Mouse (Mus musculus) spleen, adult 2 months (tissue): ENCODE measurements around the gene Cdca7l. TPM values are rescaled to one million over a fixed set of nuclear protein-coding genes. Genes with fewer than 3 reads are reported as not detected.
A peak's percentile ranks its signal among the peaks of the same experiment; 100 is the strongest.

Experiments used
- DNase-seq, 2 experiments: peaks; one replicate each; pipeline versions ENCODE4 v3.0.0 to v3.0.0-alpha.2; 2012 to 2021; ENCODE audit warnings: low spot score in 2 of 2, low read depth in 1 of 2
- H3K27ac ChIP-seq: fragments of 200-500 bp; 2 replicates; pipeline ENCODE4 v1.5.1; 2012; ENCODE audit warnings: low read length, inconsistent platforms; ENCODE audit not compliant: insufficient read depth
- H3K27me3 ChIP-seq: fragments of 200-500 bp; 2 replicates; pipeline ENCODE4 v1.6.1; 2012; ENCODE audit warnings: mild to moderate bottlenecking, moderate library complexity, low read length, inconsistent platforms; ENCODE audit not compliant: control insufficient read depth, insufficient read depth
- H3K36me3 ChIP-seq: fragments of 200-500 bp; 2 replicates; pipeline ENCODE4 v1.6.1; 2012; ENCODE audit warnings: mild to moderate bottlenecking, low read length, inconsistent platforms; ENCODE audit not compliant: control insufficient read depth, insufficient read depth
- H3K4me1 ChIP-seq: fragments of 200-500 bp; 2 replicates; pipeline ENCODE4 v1.6.1; 2011; ENCODE audit warnings: inconsistent platforms; ENCODE audit not compliant: control insufficient read depth, insufficient read depth, insufficient read length
- H3K4me3 ChIP-seq: fragments of 200-500 bp; 2 replicates; pipeline ENCODE4 v1.5.1; 2011; ENCODE audit warnings: mild to moderate bottlenecking, inconsistent platforms; ENCODE audit not compliant: insufficient read depth, insufficient read length; ENCODE audit errors: extremely low read depth
- CTCF ChIP-seq: fragments of 200-500 bp; IDR thresholded peaks from 2 replicates; pipeline ENCODE4 v1.5.1; 2011; ENCODE audit warnings: mild to moderate bottlenecking, inconsistent platforms; ENCODE audit not compliant: insufficient read depth, insufficient read length, insufficient replicate concordance; ENCODE audit errors: extremely low read depth
- POLR2A ChIP-seq: fragments of 200-500 bp; IDR thresholded peaks from 2 replicates; pipeline ENCODE4 v1.6.1; 2011; ENCODE audit warnings: low read depth, low read length, inconsistent platforms
- WGBS: fragments of 180-500 bp; shearing (Covaris S2); methylation state at CpG from one replicate; pipeline ENCODE4 v1.1.7; 2018; 5-methylcytosine and 5-hydroxymethylcytosine counted together
- polyA plus RNA-seq: library from polyadenylated mRNA; depleted of rRNA; stranded (reverse); fragments of >200 nt; gene quantifications from 2 replicates; pipeline ENCODE4 v1.2.3, GENCODE M21; 2012

Gene Cdca7l
- polyA plus RNA-seq, 1 experiment = 3.2 TPM

DNA sequence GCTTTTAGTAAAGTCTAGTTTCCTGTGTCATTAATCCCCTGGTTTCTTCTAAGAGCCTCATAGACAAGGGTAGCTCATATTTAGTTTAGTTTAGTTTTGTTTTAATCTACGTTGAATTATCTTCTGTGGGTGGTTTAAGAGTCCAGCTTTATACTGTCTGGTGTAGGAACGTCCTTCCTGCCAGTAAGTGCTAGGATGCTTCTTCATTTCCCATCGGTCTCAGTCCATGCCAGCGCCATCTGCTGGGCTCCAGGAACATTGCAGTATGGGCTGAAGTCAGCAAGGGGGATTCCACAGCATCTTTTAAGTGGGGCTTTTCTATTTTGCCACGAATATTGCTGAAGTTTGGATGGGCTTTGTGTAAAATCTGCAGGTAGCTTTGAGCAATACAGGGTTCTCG is 49.2 kb downstream of the Cdca7l start:
- TF ChIP-seq POLR2A = no peak
- peak; percentile 84; the same call in 1 of the 2 replicates for TF ChIP-seq CTCF
- WGBS = 24% methylated on average over 6 of the region's 6 CpGs

DNA sequence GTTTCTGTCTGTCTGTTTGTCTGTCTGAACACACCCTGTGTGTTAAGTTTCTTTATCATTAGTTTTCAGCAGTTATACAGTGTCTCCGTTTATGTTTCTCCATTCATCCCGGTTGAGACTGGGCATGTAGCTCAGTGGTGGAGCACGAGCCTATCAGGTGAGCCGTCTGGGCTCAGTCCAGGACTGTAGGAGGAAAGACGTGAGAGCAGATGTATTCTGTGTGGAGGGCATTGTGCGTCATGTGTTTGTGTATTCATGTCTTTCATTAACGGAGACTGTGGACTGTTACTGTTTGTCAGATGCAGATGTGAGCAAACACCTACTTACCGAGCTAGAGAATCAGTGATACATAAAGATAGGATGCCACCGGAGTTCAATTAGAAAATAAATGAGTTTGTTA is 52.9 kb downstream of the Cdca7l start:
- Histone ChIP-seq H3K27me3 (no peaks in the 10 kb centered on the region), H3K27ac (no peak overlapping the region), H3K36me3 (no peaks in the 10 kb centered on the region), H3K4me1 (no peaks in the 10 kb centered on the region), H3K4me3 (no peak overlapping the region)
- WGBS = 88% methylated on average over 9 of the region's 9 CpGs
- TF ChIP-seq CTCF (no peak), POLR2A (no peak)
- DNase-seq = no peak

More for the DNA sequence above, 49.2 kb downstream of the Cdca7l start:
- Histone ChIP-seq H3K4me3 (no peak overlapping the region), H3K27me3 (no peaks in the 10 kb centered on the region), H3K36me3 (no peaks in the 10 kb centered on the region), H3K27ac (no peak overlapping the region), H3K4me1 (no peaks in the 10 kb centered on the region)
- peak; percentile 15 to 41 for DNase-seq

- no peak overlapping the region for H3K27ac ChIP-seq
- DNase-seq = no peak
Measured at GRCm38 (mm10) chr12:117857884-117858283, 53.8 kb downstream of the Cdca7l start.

DNA sequence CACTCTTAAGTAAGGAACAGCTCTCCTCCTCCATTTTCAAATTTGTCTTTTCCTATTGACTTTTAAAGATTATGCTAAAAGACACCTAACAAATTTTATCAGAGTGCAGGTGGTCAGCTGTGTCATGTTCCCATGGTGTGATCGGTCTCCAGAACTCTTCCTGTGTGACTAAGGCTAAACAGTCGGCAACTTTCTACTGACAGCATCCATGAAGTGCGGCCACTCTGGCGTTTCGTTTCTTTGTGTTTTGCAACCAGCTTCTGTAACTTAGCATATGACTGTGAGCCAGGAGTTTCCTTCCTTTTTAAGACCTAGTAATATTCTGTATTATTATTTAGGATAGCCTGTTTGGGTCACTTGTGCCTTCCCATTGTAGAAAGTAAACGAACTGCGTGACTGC is 56.8 kb downstream of the Cdca7l start:
- Histone ChIP-seq H3K4me3 (no peak overlapping the region), H3K27me3 (no peaks in the 10 kb centered on the region), H3K36me3 (no peaks in the 10 kb centered on the region), H3K4me1 (no peaks in the 10 kb centered on the region), H3K27ac (no peak overlapping the region)
- TF ChIP-seq CTCF (no peak), POLR2A (no peak)
- DNase-seq = no peak
- 69% methylated on average over 7 of the region's 7 CpGs for WGBS

More at GRCm38 (mm10) chr12:117857884-117858283, 53.8 kb downstream of the Cdca7l start:
- WGBS = 89% methylated on average over 6 of the region's 6 CpGs
- Histone ChIP-seq H3K27me3 (no peaks in the 10 kb centered on the region), H3K4me1 (no peaks in the 10 kb centered on the region), H3K36me3 (no peaks in the 10 kb centered on the region), H3K4me3 (no peak overlapping the region)
- TF ChIP-seq POLR2A (no peak), CTCF (no peak)

DNA sequence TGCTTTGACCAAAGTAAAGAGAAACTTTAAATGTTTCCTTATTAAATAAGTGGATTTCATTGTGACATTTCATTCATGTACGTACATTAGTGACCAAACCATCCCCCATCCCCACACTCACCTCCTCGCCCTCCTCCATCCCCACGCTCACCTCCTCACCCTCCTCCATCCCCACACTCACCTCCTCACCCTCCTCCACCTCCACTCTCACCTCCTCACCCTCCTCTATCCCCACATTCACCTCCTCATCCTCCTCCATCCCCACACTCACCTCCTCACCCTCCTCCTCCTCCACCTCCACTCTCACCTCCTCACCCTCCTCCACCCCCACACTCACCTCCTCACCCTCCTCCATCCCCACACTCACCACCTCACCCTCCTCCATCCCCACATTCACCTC is 57.2 kb downstream of the Cdca7l start:
- no peak overlapping the region for H3K27ac ChIP-seq
- no peaks in the 10 kb centered on the region for H3K4me1 ChIP-seq
- no peak for TF ChIP-seq CTCF
- no peak for TF ChIP-seq POLR2A
- H3K27me3 ChIP-seq = no peaks in the 10 kb centered on the region
- no peak overlapping the region for H3K4me3 ChIP-seq
- H3K36me3 ChIP-seq = no peaks in the 10 kb centered on the region
- 89% methylated on average over 3 of the region's 3 CpGs for WGBS
- no peak for DNase-seq

GRCm38 (mm10) chr12:117862655-117863054 is 58.6 kb downstream of the Cdca7l start:
- H3K27ac ChIP-seq = no peak overlapping the region
- TF ChIP-seq CTCF (no peak), POLR2A (no peak)
- no peaks in the 10 kb centered on the region for H3K27me3 ChIP-seq
- no peak overlapping the region for H3K4me3 ChIP-seq
- 75% methylated on average over 5 of the region's 5 CpGs for WGBS
- DNase-seq = no peak
- no peaks in the 10 kb centered on the region for H3K36me3 ChIP-seq
- no peaks in the 10 kb centered on the region; the same call in 1 of the 2 replicates for H3K4me1 ChIP-seq

GRCm38 (mm10) chr12:117867708-117868564 is 63.8 kb downstream of the Cdca7l start:
- Histone ChIP-seq H3K27ac (no peak overlapping the region), H3K4me3 (no peak overlapping the region), H3K36me3 (peaks cover 4% of the 10 kb centered on the region), H3K4me1 (no peaks in the 10 kb centered on the region; the same call in 1 of the 2 replicates), H3K27me3 (no peaks in the 10 kb centered on the region)
- WGBS = 41% methylated on average over 4 of the region's 4 CpGs
- TF ChIP-seq POLR2A (no peak), CTCF (no peak)
- no peak for DNase-seq
